7 mouse cellular contexts compared by ENCODE assay signal in the genomic region with DNA sequence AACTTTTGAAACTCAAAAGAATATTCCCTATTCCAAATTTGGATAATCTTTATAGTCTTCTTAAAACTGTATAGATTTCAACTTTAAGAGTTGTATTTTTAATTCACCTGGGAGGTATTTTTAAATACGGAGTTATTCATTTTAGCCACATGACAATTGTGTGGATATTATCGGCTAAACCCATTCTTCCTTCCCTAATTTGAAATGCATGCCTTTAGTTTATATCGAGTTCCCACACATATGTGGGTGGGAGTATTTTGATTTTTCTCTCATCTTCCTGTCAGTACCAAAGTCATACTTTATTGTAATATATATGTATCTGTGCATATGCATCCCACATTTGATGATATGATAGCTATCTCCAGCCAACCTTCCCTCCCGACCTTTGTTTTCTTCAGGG. TPM values are rescaled to one million over a fixed set of nuclear protein-coding genes. Genes with fewer than 3 reads are reported as not detected.
DNase-seq lines count a peak whose midpoint lies in the region; ATAC-seq and TF ChIP-seq lines count a peak whose summit lies in the region.

A gene (plus strand): TSS at position 341 of the 400 bp plus-strand sequence.

- TF ChIP-seq EP300 in ES-Bruce4 (IDR thresholded peaks at IDR 0.05; ENCODE audit: insufficient read depth, low read depth, low read length) = no peak
- TF ChIP-seq EP300 in stomach, postnatal 0 days (optimal IDR thresholded peaks at IDR 0.05) = no peak

- H3K27me3 ChIP-seq in C2C12 (ENCODE audit: control insufficient read depth, insufficient read depth, insufficient read length) (no peaks in the 10 kb centered on the region), ES-Bruce4 (ENCODE audit: control insufficient read depth, insufficient read depth, low read length, poor library complexity, severe bottlenecking) (no peaks in the 10 kb centered on the region)
- no peaks in the 10 kb centered on the region for H3K27me3 ChIP-seq in forebrain, embryonic 12.5 days
- H3K27me3 ChIP-seq in hindbrain, embryonic 10.5 days (ENCODE audit: insufficient read depth, poor library complexity, severe bottlenecking) = no peaks in the 10 kb centered on the region
- no peaks in the 10 kb centered on the region for H3K27me3 ChIP-seq in liver, embryonic 12.5 days (replicated peaks)
- no peaks in the 10 kb centered on the region for H3K27me3 ChIP-seq in stomach, postnatal 0 days (ENCODE audit: control insufficient read depth, insufficient read depth, low read length)

- H3K4me3 ChIP-seq in C2C12 (ENCODE audit: insufficient read depth, poor library complexity, severe bottlenecking) (no peak within 1 kb of the TSS), ES-Bruce4 (ENCODE audit: low read depth, low read length) (no peak within 1 kb of the TSS)
- H3K4me3 ChIP-seq in forebrain, embryonic 12.5 days (replicated peaks) = no peak within 1 kb of the TSS
- no peak within 1 kb of the TSS for H3K4me3 ChIP-seq in hindbrain, embryonic 10.5 days
- H3K4me3 ChIP-seq in liver, embryonic 12.5 days = peak within 1 kb of the TSS; percentile 92
- no peak within 1 kb of the TSS for H3K4me3 ChIP-seq in stomach, postnatal 0 days (ENCODE audit: low read depth, low read length)

- H3ac ChIP-seq in C2C12 (ENCODE audit: control insufficient read depth, insufficient read length, low read depth) = no peak within 1 kb of the TSS

- no peak for TF ChIP-seq POLR2A in ES-Bruce4 (IDR thresholded peaks at IDR 0.05; ENCODE audit: insufficient read depth, low read length)

- no peak for DNase-seq in hindbrain, embryonic 10.5 days (ENCODE audit: low spot score)
- DNase-seq in stomach, postnatal 0 days (ENCODE audit: low spot score) = no peak
- DNase-seq in spleen, postnatal 36 days (ENCODE audit: low spot score in 2 of 2) = no peak

- H3K4me1 ChIP-seq in ES-Bruce4 (ENCODE audit: control insufficient read depth, insufficient read depth, low read length) = peaks cover 9% of the 10 kb centered on the region
- H3K4me1 ChIP-seq in forebrain, embryonic 12.5 days = peaks cover 19% of the 10 kb centered on the region
- peaks cover 24% of the 10 kb centered on the region for H3K4me1 ChIP-seq in hindbrain, embryonic 10.5 days (replicated peaks)
- peaks cover 84% of the 10 kb centered on the region for H3K4me1 ChIP-seq in liver, embryonic 12.5 days
- peaks cover 8% of the 10 kb centered on the region; the same call in 1 of the 2 replicates for H3K4me1 ChIP-seq in stomach, postnatal 0 days (replicated peaks; ENCODE audit: control insufficient read depth, insufficient read depth)

- TF ChIP-seq CTCF in C2C12 (IDR thresholded peaks at IDR 0.05; ENCODE audit: control insufficient read depth, insufficient read depth, insufficient read length) (no peak), ES-Bruce4 (IDR thresholded peaks at IDR 0.05; ENCODE audit: low read depth, low read length) (no peak)
- TF ChIP-seq CTCF in stomach, postnatal 0 days (IDR thresholded peaks at IDR 0.05; ENCODE audit: low read depth) = no peak

- peaks cover 39% of the 10 kb centered on the region for H3K79me2 ChIP-seq in C2C12 (ENCODE audit: control insufficient read depth, insufficient read depth)

- no peak for ATAC-seq in forebrain, embryonic 12.5 days (ENCODE audit: low FRiP score)
- no peak for ATAC-seq in liver, embryonic 12.5 days
- no peak for ATAC-seq in stomach, postnatal 0 days (ENCODE audit: low FRiP score, low TSS enrichment)

- no peaks in the 10 kb centered on the region for H3K9me3 ChIP-seq in ES-Bruce4 (replicated peaks; ENCODE audit: control insufficient read depth, insufficient read depth, low read length, poor library complexity, severe bottlenecking)
- no peaks in the 10 kb centered on the region for H3K9me3 ChIP-seq in forebrain, embryonic 12.5 days
- no peaks in the 10 kb centered on the region for H3K9me3 ChIP-seq in hindbrain, embryonic 10.5 days
- no peaks in the 10 kb centered on the region for H3K9me3 ChIP-seq in liver, embryonic 12.5 days (replicated peaks)
- H3K9me3 ChIP-seq in stomach, postnatal 0 days (ENCODE audit: control insufficient read depth, low read length) = no peaks in the 10 kb centered on the region

- H3K36me3 ChIP-seq in C2C12 (ENCODE audit: control insufficient read depth, insufficient read depth) (peaks cover 24% of the 10 kb centered on the region), ES-Bruce4 (ENCODE audit: control insufficient read depth, insufficient read depth, low read length, poor library complexity, severe bottlenecking) (peaks cover 16% of the 10 kb centered on the region)
- H3K36me3 ChIP-seq in forebrain, embryonic 12.5 days (replicated peaks) = peaks cover 14% of the 10 kb centered on the region
- H3K36me3 ChIP-seq in hindbrain, embryonic 10.5 days = peaks cover 15% of the 10 kb centered on the region
- peaks cover 19% of the 10 kb centered on the region for H3K36me3 ChIP-seq in liver, embryonic 12.5 days
- H3K36me3 ChIP-seq in stomach, postnatal 0 days (ENCODE audit: control insufficient read depth, insufficient read depth, low read length) = peaks cover 6% of the 10 kb centered on the region; the same call in 1 of the 2 replicates

- no peak within 1 kb of the TSS for H3K27ac ChIP-seq in ES-Bruce4 (ENCODE audit: insufficient read depth, low read length)
- no peak within 1 kb of the TSS for H3K27ac ChIP-seq in forebrain, embryonic 12.5 days
- H3K27ac ChIP-seq in hindbrain, embryonic 10.5 days = peak within 1 kb of the TSS; percentile 95; the same call in 1 of the 2 replicates
- peak within 1 kb of the TSS; percentile 99 for H3K27ac ChIP-seq in liver, embryonic 12.5 days
- no peak within 1 kb of the TSS for H3K27ac ChIP-seq in stomach, postnatal 0 days (replicated peaks)

- H3K4me2 ChIP-seq in forebrain, embryonic 12.5 days = no peak within 1 kb of the TSS
- H3K4me2 ChIP-seq in liver, embryonic 12.5 days = peak within 1 kb of the TSS; percentile 89
- H3K4me2 ChIP-seq in stomach, postnatal 0 days (replicated peaks; ENCODE audit: low read depth) = no peak within 1 kb of the TSS

- peak within 1 kb of the TSS; percentile 6; the same call in 1 of the 2 replicates for H3K9ac ChIP-seq in ES-Bruce4 (ENCODE audit: low read depth, poor library complexity, severe bottlenecking)
- H3K9ac ChIP-seq in forebrain, embryonic 12.5 days = no peak within 1 kb of the TSS
- peak within 1 kb of the TSS; percentile 97 for H3K9ac ChIP-seq in liver, embryonic 12.5 days
- H3K9ac ChIP-seq in stomach, postnatal 0 days (ENCODE audit: low read length) = no peak within 1 kb of the TSS

- 92% methylated on average over 4 of the region's 4 CpGs for WGBS in forebrain, embryonic 12.5 days
- WGBS in hindbrain, embryonic 10.5 days = 89% methylated on average over 4 of the region's 4 CpGs
- 66% methylated on average over 4 of the region's 4 CpGs for WGBS in liver, embryonic 12.5 days (ENCODE audit: insufficient replicate concordance)
- 91% methylated on average over 4 of the region's 4 CpGs for WGBS in stomach, postnatal 0 days

- H3K79me3 ChIP-seq in C2C12 (ENCODE audit: low read depth) = peaks cover 26% of the 10 kb centered on the region

TF ChIP-seq in C2C12, 6 proteins besides CTCF, POLR2A, EP300 and RAD21:
- TF ChIP-seq MYOG (IDR thresholded peaks at IDR 0.05; ENCODE audit: control insufficient read depth, extremely low read depth, insufficient read length) = no peak
- no peak for TF ChIP-seq USF1 (IDR thresholded peaks at IDR 0.05; ENCODE audit: low read depth)
- no peak for TF ChIP-seq MAX (IDR thresholded peaks at IDR 0.05)
- no peak for TF ChIP-seq CEBPB (IDR thresholded peaks at IDR 0.05; ENCODE audit: low read depth)
- TF ChIP-seq FOSL1 (IDR thresholded peaks at IDR 0.05; ENCODE audit: insufficient read depth, low read length, poor library complexity, severe bottlenecking) = no peak

RNA-seq across cellular contexts. Expression of the gene that starts here (rescaled TPM):
- polyA plus RNA-seq in C2C12 (2012; fragmentation: generic; extraction: Trizol) = 4,975 TPM
- polyA plus RNA-seq in ES-Bruce4 (2011; ENCODE audit: insufficient read depth, insufficient read length, low read depth, missing spikeins) = 606 and 634 TPM in 2 replicates
- polyA plus RNA-seq in forebrain, embryonic 12.5 days (2016; fragmentation: Nextera tagmentation; extraction: Ambion mirVana) = 1,239 and 1,358 TPM in 2 replicates
- polyA plus RNA-seq in hindbrain, embryonic 10.5 days (2016; fragmentation: Nextera tagmentation; extraction: Ambion mirVana) = 1,451 and 1,593 TPM in 2 replicates
- 5,199 and 5,262 TPM in 2 replicates for polyA plus RNA-seq in liver, embryonic 12.5 days (2016; fragmentation: Nextera tagmentation; extraction: Ambion mirVana)
- 2,976 and 2,992 TPM in 2 replicates for polyA plus RNA-seq in stomach, postnatal 0 days (2015; fragmentation: Nextera tagmentation; extraction: Ambion mirVana)

Comparison
In these comparisons a context has a peak if more than half of its experiments do, and no peak if none do; other contexts are left out.
1. H3K27ac ChIP-seq: peak in hindbrain, embryonic 10.5 days (single experiment) and liver, embryonic 12.5 days (single experiment); none in ES-Bruce4 (single experiment), forebrain, embryonic 12.5 days (single experiment) and stomach, postnatal 0 days (single experiment).
2. H3K9ac ChIP-seq: peak in ES-Bruce4 (single experiment) and liver, embryonic 12.5 days (single experiment); none in forebrain, embryonic 12.5 days (single experiment) and stomach, postnatal 0 days (single experiment).